Mouse (Mus musculus) common myeloid progenitor, adult 5-6 weeks (primary cell): ENCODE measurements around the gene St6galnac5. TPM values are rescaled to one million over a fixed set of nuclear protein-coding genes. Genes with fewer than 3 reads are reported as not detected.

Experiments used
- ATAC-seq: replicated peaks from 2 replicates; pipeline ENCODE4 v1.8.0; 2016; ENCODE audit warnings: low read depth, mild to moderate bottlenecking, moderate TSS enrichment, inconsistent platforms; ENCODE audit not compliant: poor library complexity, severe bottlenecking
- total RNA-seq: library from RNA; stranded (forward); fragments of 200-1000, 187-1606 nt; gene quantifications from 2 replicates; pipeline ENCODE4 v1.2.3, GENCODE M21; 2017

Gene St6galnac5
- total RNA-seq, 1 experiment from 2014 or later: not detected

DNA sequence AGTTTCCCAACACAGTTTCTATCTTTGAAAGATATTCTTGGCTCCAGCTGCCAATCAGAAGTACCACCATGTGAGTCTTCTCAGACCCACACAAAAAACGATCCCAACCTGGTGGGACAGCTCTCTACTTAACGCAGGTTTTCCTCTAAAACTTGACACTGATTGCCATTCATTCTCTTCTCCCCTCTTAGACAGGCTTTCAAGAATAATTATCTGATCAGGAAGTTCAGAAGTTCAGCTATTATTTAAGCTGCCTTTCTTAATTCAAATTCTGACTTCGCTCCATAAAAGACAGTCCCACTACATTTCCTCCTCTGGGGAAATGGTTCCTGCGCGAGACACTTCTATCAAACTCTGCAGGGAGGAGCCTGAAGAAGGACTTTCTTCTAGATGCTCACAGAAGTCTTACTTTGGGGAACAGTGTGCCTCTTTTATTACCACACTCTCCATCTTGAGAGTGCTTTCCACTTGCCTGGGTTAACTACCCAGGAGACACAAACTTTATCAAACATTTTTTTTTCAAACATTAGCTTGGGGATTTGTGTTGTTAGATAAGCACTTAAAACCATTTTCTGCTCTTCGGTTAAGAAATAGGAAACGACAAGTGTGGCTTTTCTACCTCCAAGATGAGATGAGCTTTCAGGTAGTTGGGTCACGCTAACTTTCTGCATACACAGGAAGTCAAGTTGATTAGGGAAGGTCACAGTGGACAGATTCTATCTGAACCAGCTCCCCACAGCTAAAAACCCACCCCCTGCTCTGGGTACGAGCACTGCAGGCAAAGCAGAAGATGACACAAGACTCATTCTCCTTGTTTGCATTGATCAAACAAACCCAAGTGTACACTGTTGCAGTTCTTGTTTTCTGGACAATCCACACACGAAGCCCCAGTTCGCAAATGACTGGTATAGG, 30.2 kb downstream of the St6galnac5 start:
- peak; percentile 41 for ATAC-seq

GRCm38 (mm10) chr3:152950914-152951313, 31.1 kb downstream of the St6galnac5 start:
- no peak for ATAC-seq

DNA sequence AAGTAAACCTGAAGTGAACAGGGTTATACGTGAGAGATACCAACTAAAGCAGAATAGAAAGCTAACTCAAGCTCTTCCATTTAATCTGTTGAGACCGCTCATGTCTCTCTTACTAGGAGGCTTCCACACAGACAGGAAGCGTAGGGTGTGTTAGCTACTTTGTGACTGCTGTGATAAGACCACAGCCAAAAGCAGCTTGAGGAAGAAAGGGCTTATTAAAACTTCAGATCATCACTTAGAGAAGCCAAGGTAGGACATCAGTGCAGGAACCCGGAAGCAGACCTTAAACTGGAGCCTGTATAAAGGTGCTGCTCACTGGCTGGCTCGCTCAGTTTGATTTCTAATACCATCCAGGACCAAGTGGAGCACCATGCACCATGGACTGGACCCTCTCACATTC, 31.7 kb downstream of the St6galnac5 start:
- ATAC-seq: peak; percentile 85

- no peak for ATAC-seq
Observed at GRCm38 (mm10) chr3:152949233-152949777, 32.7 kb downstream of the St6galnac5 start.

GRCm38 (mm10) chr3:152948556-152948955, 33.5 kb downstream of the St6galnac5 start:
- no peak for ATAC-seq

GRCm38 (mm10) chr3:152947031-152947640, 34.9 kb downstream of the St6galnac5 start:
- no peak for ATAC-seq

DNA sequence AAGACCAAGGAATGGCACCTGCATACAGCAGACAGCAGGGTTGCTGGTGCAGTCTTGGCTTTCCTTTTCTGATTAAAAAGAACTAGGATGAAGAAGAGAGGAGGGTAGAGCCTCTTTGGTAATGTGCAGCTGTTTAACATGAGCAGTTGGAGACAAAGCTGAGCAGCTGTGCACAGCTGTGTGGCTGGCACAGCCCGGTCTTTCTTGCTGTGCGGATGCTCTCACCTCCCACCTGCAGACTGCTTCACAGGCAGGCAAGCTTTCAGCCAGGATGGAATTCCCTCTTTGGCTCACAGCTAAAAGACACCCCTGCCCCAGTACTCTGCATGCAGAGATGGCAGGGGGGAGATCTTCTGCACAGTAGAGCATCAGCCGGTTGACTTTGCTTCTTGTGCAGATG, 37.3 kb downstream of the St6galnac5 start:
- no peak for ATAC-seq

GRCm38 (mm10) chr3:152942985-152943384, 39.1 kb downstream of the St6galnac5 start:
- peak; percentile 94 for ATAC-seq

GRCm38 (mm10) chr3:152941671-152942070, 40.4 kb downstream of the St6galnac5 start:
- no peak for ATAC-seq

GRCm38 (mm10) chr3:152936313-152936712, 45.7 kb downstream of the St6galnac5 start:
- ATAC-seq: no peak

GRCm38 (mm10) chr3:152933737-152934136, 48.3 kb downstream of the St6galnac5 start:
- ATAC-seq: no peak

DNA sequence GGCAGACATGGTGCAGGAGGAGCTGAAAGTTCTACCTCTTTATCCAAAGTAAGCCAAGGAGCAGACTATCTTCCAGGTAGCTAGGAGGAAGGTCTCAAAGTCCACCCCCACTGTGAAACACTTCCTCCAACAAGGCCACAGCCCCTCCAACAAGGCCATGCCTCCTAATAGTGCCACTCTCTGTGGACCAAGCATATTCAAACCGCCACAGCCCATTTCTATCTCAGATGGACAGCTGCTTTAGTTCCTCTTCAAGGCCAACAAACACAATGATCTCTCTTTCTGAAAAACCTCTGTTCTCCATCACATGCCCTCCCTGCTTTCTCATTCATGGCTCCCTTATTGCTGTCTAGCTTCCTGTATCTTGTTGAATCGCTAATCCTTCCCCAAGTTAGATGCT, 49.5 kb downstream of the St6galnac5 start:
- no peak for ATAC-seq

- ATAC-seq: no peak
Observed at GRCm38 (mm10) chr3:152932096-152932495, 50.0 kb downstream of the St6galnac5 start.

DNA sequence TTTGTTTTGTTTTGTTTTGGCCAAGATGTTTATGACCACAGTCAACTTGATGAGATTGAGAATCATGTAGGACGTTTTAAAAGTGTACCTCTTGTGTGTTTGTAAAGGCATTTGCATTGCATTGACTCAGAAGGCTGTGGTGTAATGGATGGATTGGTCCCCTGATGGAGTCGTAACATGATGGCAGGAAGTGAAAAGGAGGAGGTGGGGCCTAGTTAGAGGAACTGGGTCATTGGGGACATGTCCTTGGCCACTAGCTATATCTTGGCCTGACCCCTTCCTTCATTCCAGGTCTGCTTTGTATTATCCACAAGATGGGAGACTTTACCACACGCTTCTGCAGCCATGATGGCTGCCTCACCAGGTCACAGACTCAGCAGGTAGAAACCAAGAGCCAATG, 50.7 kb downstream of the St6galnac5 start:
- ATAC-seq: no peak

- ATAC-seq: no peak
Observed at GRCm38 (mm10) chr3:152929788-152930281, 52.2 kb downstream of the St6galnac5 start.

DNA sequence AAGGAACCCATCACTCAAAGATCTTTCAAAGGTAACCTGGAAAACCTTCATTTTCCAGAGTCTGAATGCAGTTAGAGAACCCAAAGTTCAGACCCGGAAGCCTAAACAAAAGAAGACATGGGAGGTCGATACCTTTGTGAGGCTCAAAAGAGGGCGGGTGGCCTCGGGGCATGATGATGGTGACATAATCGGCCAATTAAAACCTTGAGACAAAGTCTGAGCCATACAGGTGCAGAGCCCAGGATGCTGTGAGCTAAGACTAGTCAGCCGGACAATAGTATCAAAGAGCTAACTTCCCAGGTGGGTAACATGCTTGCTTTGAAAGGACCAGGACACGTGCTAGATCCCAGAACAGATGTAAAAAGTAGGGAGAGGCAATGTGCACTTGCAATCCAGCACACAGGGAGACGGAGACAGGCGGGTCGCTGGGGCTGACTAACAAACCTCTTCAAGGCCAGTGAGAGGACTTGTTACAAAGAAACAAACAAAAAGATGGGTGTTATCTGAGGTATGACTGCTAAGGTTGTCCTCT, 52.7 kb downstream of the St6galnac5 start:
- ATAC-seq: no peak

- peak; percentile 64 for ATAC-seq
Observed at GRCm38 (mm10) chr3:152928287-152928975, 53.6 kb downstream of the St6galnac5 start.

DNA sequence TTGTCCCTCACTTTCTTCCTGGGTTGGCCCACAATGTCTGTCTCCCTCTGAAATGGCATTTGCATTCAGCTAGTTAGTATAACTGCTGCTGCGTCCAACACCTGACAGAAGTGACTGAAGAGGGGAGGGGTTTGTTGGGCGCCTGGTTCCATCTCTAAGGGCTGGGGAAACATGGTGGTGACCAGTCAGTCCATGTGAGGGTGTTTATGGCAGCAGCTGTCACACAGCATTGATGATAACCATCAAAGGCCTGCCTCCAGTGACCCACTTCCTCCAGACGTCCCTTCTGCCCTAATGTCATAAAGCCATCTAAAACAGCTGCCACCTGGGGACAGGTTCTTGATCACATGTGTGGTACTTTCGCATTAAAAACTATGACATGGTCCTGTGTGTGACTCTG, 55.9 kb downstream of the St6galnac5 start:
- peak; percentile 20 for ATAC-seq

DNA sequence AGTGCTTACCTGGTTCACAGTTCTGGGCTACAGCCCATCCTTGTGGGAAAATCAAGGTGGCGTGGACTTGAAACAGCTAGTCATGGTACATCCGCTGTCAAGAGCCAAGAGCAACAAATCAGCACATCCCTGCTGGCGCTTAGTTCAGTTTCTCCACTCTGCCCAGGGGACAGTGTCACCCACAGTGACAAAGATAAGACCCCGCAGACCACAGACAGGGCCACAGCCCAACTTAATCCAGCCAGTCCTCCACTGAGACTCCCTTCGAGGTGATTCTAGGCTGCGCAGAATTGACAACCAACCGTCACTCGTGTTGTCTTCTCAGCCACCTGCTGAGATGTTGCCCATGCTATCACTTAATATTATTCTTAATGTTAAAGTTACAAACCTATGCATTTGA, 56.7 kb downstream of the St6galnac5 start:
- peak; percentile 71 for ATAC-seq

- no peak for ATAC-seq
Observed at GRCm38 (mm10) chr3:152923530-152923929, 58.5 kb downstream of the St6galnac5 start.
